Mouse (Mus musculus): ENCODE data around the gene Spock1. TPM values are rescaled to one million over a fixed set of nuclear protein-coding genes. Genes with fewer than 3 reads are reported as not detected.

Spock1 gene
- polyA plus RNA-seq, 1 experiment from 2014 or later = 0.49 TPM

DNA sequence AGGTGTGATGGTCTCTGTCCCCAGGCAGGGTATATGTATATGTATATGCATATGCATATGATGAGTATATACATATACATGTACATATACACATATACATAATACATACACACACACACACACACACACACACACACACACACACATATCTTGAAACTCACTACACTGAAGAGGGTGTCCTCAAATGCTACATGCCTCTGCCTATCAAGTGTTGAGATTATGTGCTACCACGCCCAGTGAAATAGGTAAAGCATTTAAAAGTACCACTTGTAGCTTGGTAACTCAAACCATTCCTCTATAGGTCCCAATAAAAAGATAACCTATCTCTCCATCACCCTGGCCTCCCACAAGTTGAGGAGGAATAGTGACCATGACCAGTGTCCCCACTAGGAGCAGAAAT is 234.7 kb downstream of the Spock1 start:
- no peaks in the 10 kb centered on the region for H3K9me3 ChIP-seq (replicated peaks)
- no peak overlapping the region for H3K4me2 ChIP-seq
- no peak overlapping the region for H3K27ac ChIP-seq
- H3K4me3 ChIP-seq = no peak overlapping the region
- H3K27me3 ChIP-seq = no peaks in the 10 kb centered on the region
- no peak for ATAC-seq (replicated peaks; ENCODE audit: insufficient number of reproducible peaks, insufficient read depth, low FRiP score, low read depth)
- H3K36me3 ChIP-seq = no peaks in the 10 kb centered on the region
- no peak overlapping the region for H3K9ac ChIP-seq
- H3K4me1 ChIP-seq (replicated peaks) = peaks cover 10% of the 10 kb centered on the region; the same call in 1 of the 2 replicates
- 69% methylated on average over 1 of the region's 1 CpGs for WGBS

DNA sequence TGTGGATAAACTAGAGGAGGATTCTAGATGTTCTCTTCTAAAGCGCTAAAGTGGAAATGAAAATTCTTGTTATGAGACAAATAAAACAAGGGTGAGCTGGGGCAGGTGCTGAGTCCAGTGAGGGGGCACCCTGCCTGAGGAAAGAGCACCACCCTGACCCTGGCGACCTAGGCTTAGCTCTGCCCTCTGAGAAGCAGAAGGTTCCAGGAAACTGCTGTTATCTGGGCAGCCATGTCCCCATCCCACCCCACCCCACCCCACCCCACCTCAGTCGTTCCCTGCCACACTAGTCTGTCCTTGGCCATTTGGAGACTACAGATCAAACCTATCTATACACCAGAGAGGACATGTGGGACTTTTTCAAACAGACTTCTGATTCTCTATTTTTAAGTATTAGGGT is 235.4 kb downstream of the Spock1 start:
- Histone ChIP-seq H3K36me3 (no peaks in the 10 kb centered on the region), H3K4me3 (no peak overlapping the region), H3K27me3 (no peaks in the 10 kb centered on the region), H3K9me3 (replicated peaks) (no peaks in the 10 kb centered on the region), H3K4me2 (no peak overlapping the region), H3K27ac (no peak overlapping the region), H3K4me1 (replicated peaks) (peaks cover 10% of the 10 kb centered on the region; the same call in 1 of the 2 replicates), H3K9ac (no peak overlapping the region)
- WGBS = 67% methylated on average over 3 of the region's 3 CpGs
- ATAC-seq (replicated peaks; ENCODE audit: insufficient number of reproducible peaks, insufficient read depth, low FRiP score, low read depth) = no peak

DNA sequence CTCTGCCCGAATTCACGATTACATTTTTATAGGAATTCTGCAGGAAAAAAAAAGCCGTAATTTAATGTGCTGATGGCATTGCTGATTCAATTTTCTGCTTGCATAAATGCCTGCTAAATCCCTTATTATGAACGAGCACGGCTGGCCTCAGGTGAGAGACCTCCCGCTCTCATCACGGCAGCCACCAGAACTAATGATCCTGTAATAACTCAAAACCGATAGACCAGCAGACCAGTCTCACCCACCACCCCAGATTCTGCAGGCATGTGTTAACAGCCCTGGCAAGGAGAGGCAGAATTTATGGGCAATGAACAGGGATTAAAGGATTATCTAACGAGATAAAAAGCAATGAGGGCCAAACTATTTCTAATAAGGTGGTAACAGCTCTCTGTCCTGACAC is 236.2 kb downstream of the Spock1 start:
- no peak for ATAC-seq (replicated peaks; ENCODE audit: insufficient number of reproducible peaks, insufficient read depth, low FRiP score, low read depth)
- H3K9me3 ChIP-seq (replicated peaks) = no peaks in the 10 kb centered on the region
- H3K27ac ChIP-seq = no peak overlapping the region
- no peak overlapping the region for H3K4me2 ChIP-seq
- H3K9ac ChIP-seq = no peak overlapping the region
- no peak overlapping the region for H3K4me3 ChIP-seq
- no peaks in the 10 kb centered on the region for H3K36me3 ChIP-seq
- peaks cover 10% of the 10 kb centered on the region; the same call in 1 of the 2 replicates for H3K4me1 ChIP-seq (replicated peaks)
- WGBS = 70% methylated on average over 9 of the region's 9 CpGs
- no peaks in the 10 kb centered on the region for H3K27me3 ChIP-seq

DNA sequence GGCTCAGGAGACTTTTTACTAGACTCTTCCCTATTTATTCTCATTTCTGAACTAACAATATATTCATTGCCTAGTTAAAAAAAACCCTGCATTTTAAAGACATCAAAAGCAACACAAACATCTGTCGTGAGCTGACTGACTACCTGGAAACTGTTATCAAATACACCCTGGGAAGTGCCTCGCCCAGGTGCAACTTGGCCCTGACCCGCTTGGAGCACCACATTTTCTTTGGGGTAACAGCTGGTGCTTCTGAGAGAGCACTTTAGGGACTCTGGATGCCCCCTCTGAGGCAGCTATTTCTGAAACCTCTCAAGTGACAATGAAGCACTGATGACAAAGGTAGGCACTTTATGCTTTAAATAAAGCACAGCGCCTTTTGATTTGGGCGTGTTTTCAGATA is 236.8 kb downstream of the Spock1 start:
- WGBS = 54% methylated on average over 5 of the region's 5 CpGs
- H3K36me3 ChIP-seq = no peaks in the 10 kb centered on the region

DNA sequence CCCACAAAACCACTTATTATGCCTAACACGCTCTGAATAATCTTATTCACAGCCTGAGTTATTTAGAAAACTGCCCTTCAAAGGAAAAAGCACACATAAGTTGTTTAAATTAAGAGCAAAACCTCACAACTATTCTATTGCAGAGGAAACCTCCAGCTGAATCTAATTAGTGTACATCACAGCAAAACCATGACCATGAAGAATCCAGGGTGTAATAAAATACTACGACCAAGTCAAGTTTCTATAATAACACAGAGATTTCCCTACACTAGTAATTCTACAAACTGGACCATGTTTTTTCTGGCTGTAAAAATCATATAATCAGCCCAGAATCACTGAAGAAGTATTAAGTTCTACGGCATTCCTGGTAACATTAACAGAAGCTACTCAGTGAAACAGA is 240.5 kb downstream of the Spock1 start:
- Histone ChIP-seq H3K27me3 (no peaks in the 10 kb centered on the region), H3K36me3 (no peaks in the 10 kb centered on the region), H3K27ac (no peak overlapping the region), H3K4me3 (no peak overlapping the region), H3K4me1 (replicated peaks) (peaks cover 13% of the 10 kb centered on the region; the same call in 1 of the 2 replicates), H3K9me3 (replicated peaks) (no peaks in the 10 kb centered on the region), H3K4me2 (no peak overlapping the region), H3K9ac (no peak overlapping the region)
- WGBS = 72% methylated on average over 3 of the region's 3 CpGs
- ATAC-seq (replicated peaks; ENCODE audit: insufficient number of reproducible peaks, insufficient read depth, low FRiP score, low read depth) = no peak

More for the DNA sequence above, 236.8 kb downstream of the Spock1 start:
- Histone ChIP-seq H3K4me3 (no peak overlapping the region), H3K9ac (no peak overlapping the region), H3K9me3 (replicated peaks) (no peaks in the 10 kb centered on the region), H3K27ac (no peak overlapping the region), H3K4me2 (no peak overlapping the region), H3K4me1 (replicated peaks) (peaks cover 13% of the 10 kb centered on the region; the same call in 1 of the 2 replicates), H3K27me3 (no peaks in the 10 kb centered on the region)
- ATAC-seq (replicated peaks; ENCODE audit: insufficient number of reproducible peaks, insufficient read depth, low FRiP score, low read depth) = no peak

DNA sequence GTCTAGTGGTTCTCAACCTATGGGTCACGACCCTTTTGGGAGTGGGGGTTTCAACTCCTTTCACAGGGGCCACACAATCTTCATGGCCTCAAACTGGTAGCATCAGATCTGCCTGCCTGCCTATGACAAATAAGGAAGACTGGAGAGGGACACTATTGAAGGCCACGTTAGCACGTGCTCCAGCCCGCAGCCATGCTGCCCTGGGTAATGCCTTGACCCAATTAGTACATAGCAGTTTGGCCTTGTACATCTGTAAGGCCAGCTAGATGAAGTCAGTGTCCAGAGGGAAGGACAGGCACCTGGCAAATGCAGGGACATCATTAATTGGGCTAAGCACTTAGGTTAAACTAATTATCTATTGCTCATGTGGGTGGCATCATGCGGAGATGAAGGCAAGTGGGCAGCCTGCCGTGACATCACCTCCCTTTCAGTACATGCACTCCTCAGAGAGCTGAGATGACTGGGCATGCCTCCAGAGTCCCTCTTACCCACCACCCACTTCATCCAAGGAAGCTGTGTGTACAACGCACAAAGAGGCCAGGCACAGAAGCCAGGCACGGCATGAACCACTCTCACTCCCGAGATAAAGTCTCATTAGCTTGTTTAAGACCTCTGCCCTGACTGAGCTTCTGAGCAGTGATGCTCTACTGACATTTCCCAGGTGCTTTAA is 241.8 kb downstream of the Spock1 start:
- no peaks in the 10 kb centered on the region for H3K27me3 ChIP-seq
- H3K4me3 ChIP-seq = no peak overlapping the region
- 53% methylated on average over 9 of the region's 9 CpGs for WGBS
- no peaks in the 10 kb centered on the region for H3K36me3 ChIP-seq
- no peak overlapping the region for H3K9ac ChIP-seq
- peaks cover 7% of the 10 kb centered on the region; the same call in 1 of the 2 replicates for H3K4me1 ChIP-seq (replicated peaks)
- H3K4me2 ChIP-seq = no peak overlapping the region
- ATAC-seq (replicated peaks; ENCODE audit: insufficient number of reproducible peaks, insufficient read depth, low FRiP score, low read depth) = peak; percentile 64; the same call in 1 of the 2 replicates
- no peaks in the 10 kb centered on the region for H3K9me3 ChIP-seq (replicated peaks)
- H3K27ac ChIP-seq = no peak overlapping the region

DNA sequence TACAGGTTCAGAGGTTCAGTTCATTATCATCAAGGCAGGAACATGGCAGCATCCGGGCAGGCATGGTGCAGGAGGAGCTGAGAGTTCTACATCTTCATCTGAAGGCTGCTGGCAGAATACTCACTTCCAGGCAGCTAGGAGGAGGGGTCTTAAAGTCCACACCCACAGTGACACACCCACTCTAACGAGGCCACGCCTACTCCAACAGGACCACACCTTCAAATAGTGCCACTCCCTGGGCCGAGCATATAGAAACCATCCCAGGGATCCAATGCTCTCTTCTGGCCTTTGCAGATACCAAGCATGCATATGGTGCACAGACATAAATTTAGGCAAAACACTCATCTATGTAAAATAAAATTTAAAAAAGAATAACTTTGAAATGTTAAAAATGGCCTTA is 245.6 kb downstream of the Spock1 start:
- Histone ChIP-seq H3K9ac (no peak overlapping the region), H3K4me1 (replicated peaks) (0 out of 2 replicates have a peak, but pooled peaks cover 4% of the 10 kb centered on the region), H3K4me2 (no peak overlapping the region), H3K27me3 (no peaks in the 10 kb centered on the region), H3K36me3 (no peaks in the 10 kb centered on the region), H3K4me3 (no peak overlapping the region), H3K27ac (no peak overlapping the region), H3K9me3 (replicated peaks) (no peaks in the 10 kb centered on the region)
- WGBS = 72% methylated on average over 4 of the region's 4 CpGs
- no peak for ATAC-seq (replicated peaks; ENCODE audit: insufficient number of reproducible peaks, insufficient read depth, low FRiP score, low read depth)

DNA sequence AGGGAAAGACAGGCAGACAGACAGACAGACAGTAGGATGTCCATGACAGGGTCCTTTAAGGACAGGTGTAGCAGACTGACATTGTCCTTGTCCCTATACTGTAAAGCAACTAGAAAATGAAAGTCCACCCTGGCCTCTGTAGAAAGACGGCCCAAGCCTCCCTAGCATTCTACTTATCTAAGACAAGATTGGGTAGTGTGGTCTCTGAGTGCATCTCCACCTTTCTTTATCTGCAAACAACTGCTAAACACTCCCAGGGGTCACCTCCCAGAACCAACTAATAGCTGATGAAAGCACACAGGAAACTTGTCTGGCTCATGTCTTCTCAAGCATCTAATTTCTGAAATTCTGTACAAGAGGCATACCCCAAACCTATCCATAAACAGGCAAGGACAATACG is 247.6 kb downstream of the Spock1 start:
- Histone ChIP-seq H3K27ac (no peak overlapping the region), H3K4me1 (replicated peaks) (peaks cover 2% of the 10 kb centered on the region; the same call in 1 of the 2 replicates), H3K36me3 (no peaks in the 10 kb centered on the region), H3K4me2 (no peak overlapping the region), H3K4me3 (no peak overlapping the region), H3K9ac (no peak overlapping the region), H3K27me3 (no peaks in the 10 kb centered on the region), H3K9me3 (replicated peaks) (no peaks in the 10 kb centered on the region)
- 59% methylated on average over 2 of the region's 2 CpGs for WGBS
- no peak for ATAC-seq (replicated peaks; ENCODE audit: insufficient number of reproducible peaks, insufficient read depth, low FRiP score, low read depth)

DNA sequence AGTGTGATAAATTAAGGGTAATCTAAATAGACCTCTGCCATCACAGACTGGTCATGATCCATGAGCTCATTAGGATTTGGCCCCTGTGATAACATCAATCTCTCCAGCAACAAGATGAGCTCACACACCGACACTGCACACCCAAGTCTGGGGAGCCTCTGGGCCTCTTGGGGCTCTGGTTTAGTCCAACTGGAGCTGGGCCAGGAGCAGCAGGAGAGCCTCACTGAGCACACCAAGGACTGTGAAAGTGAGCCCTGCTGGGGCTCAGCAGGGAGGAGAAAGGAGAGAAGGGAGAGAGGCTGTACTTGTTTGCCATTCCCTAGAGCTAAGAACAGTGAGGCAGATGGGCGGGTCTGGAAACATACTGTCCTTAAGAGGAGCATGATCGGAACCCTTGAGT is 248.3 kb downstream of the Spock1 start:
- H3K27me3 ChIP-seq = no peaks in the 10 kb centered on the region
- H3K4me2 ChIP-seq = no peak overlapping the region
- H3K4me1 ChIP-seq (replicated peaks) = peaks cover 2% of the 10 kb centered on the region; the same call in 1 of the 2 replicates
- no peak overlapping the region for H3K9ac ChIP-seq
- H3K36me3 ChIP-seq = no peaks in the 10 kb centered on the region
- no peak overlapping the region for H3K4me3 ChIP-seq
- ATAC-seq (replicated peaks; ENCODE audit: insufficient number of reproducible peaks, insufficient read depth, low FRiP score, low read depth) = no peak
- no peaks in the 10 kb centered on the region for H3K9me3 ChIP-seq (replicated peaks)
- H3K27ac ChIP-seq = no peak overlapping the region
- 65% methylated on average over 3 of the region's 3 CpGs for WGBS

DNA sequence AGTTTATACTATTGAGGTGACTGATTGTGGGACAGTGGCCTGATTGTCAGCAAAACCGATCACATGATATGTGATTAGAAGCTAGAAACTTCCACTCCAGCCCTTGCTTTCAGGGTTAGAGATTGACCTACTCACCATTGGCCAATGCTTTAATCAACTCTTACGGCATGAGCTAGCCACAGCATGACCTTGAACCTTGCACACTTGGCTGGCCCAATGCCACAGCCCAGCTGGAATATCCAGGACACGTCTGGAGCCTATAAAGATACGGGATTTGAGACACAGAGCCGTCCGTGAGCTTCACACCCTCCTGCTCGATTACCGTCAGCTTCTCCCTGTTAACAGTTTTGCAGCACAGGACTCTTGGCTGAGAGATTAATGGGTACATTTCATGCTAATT is 251.5 kb downstream of the Spock1 start:
- H3K27me3 ChIP-seq = no peaks in the 10 kb centered on the region
- no peak overlapping the region for H3K4me2 ChIP-seq
- H3K4me1 ChIP-seq (replicated peaks) = peaks cover 2% of the 10 kb centered on the region; the same call in 1 of the 2 replicates
- H3K27ac ChIP-seq = no peak overlapping the region
- H3K4me3 ChIP-seq = no peak overlapping the region
- no peak overlapping the region for H3K9ac ChIP-seq
- no peak for ATAC-seq (replicated peaks; ENCODE audit: insufficient number of reproducible peaks, insufficient read depth, low FRiP score, low read depth)
- H3K9me3 ChIP-seq (replicated peaks) = no peaks in the 10 kb centered on the region
- no peaks in the 10 kb centered on the region for H3K36me3 ChIP-seq
- WGBS = 48% methylated on average over 8 of the region's 8 CpGs

DNA sequence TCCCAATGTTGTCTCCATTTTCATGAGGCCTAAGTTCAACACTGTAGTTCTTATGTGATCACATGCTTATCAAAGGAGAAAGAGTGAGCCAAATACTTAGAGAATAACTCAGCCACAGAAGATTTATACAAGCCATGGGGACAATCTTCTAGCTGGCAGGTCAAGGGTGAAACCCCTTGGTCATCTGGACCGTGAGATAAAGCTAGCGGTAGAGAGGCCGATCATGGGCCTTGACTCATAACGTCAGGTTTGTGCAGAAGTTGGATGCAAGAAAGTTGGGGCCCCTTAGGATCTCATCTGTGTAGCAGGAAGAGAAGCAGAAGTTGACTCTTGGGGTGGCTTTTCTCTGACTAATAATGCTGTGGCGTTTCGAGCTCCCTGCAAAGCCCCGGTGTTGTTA is 253.8 kb downstream of the Spock1 start:
- H3K36me3 ChIP-seq = no peaks in the 10 kb centered on the region
- no peak overlapping the region for H3K4me3 ChIP-seq
- no peak for ATAC-seq (replicated peaks; ENCODE audit: insufficient number of reproducible peaks, insufficient read depth, low FRiP score, low read depth)
- H3K4me1 ChIP-seq (replicated peaks) = peaks cover 2% of the 10 kb centered on the region; the same call in 1 of the 2 replicates
- no peak overlapping the region for H3K27ac ChIP-seq
- H3K9me3 ChIP-seq (replicated peaks) = no peaks in the 10 kb centered on the region
- H3K4me2 ChIP-seq = no peak overlapping the region
- no peak overlapping the region for H3K9ac ChIP-seq
- 76% methylated on average over 7 of the region's 7 CpGs for WGBS
- no peaks in the 10 kb centered on the region for H3K27me3 ChIP-seq

DNA sequence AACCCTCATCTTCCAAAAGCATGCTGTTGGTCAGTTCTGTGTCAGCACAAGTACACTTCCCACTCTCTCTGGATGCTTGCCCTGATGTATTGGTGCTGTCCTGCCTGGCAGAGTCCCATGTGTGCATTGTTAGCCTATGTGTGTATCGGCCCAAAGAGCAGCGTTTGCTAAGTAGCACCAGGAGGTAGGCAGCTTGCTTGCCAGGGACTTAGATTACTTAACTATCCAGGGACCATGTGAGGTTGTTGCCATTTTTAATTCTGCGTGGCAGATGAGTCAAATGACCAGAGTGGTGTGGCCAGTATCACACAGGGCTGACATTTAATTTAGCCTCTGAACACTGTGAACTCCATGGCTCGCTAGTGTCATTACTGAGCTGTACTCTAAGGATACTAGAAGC is 256.9 kb downstream of the Spock1 start:
- 74% methylated on average over 4 of the region's 4 CpGs for WGBS
- H3K27me3 ChIP-seq = no peaks in the 10 kb centered on the region
- no peaks in the 10 kb centered on the region for H3K9me3 ChIP-seq (replicated peaks)
- H3K4me2 ChIP-seq = no peak overlapping the region
- H3K4me1 ChIP-seq (replicated peaks) = peaks cover 1% of the 10 kb centered on the region; the same call in 1 of the 2 replicates
- H3K9ac ChIP-seq = no peak overlapping the region
- no peak overlapping the region for H3K27ac ChIP-seq
- no peak overlapping the region for H3K4me3 ChIP-seq
- H3K36me3 ChIP-seq = no peaks in the 10 kb centered on the region
- ATAC-seq (replicated peaks; ENCODE audit: insufficient number of reproducible peaks, insufficient read depth, low FRiP score, low read depth) = no peak

Measured in heart, embryonic 15.5 days (tissue).